Mouse (Mus musculus): ENCODE measurements around the gene Clstn1.

DNA sequence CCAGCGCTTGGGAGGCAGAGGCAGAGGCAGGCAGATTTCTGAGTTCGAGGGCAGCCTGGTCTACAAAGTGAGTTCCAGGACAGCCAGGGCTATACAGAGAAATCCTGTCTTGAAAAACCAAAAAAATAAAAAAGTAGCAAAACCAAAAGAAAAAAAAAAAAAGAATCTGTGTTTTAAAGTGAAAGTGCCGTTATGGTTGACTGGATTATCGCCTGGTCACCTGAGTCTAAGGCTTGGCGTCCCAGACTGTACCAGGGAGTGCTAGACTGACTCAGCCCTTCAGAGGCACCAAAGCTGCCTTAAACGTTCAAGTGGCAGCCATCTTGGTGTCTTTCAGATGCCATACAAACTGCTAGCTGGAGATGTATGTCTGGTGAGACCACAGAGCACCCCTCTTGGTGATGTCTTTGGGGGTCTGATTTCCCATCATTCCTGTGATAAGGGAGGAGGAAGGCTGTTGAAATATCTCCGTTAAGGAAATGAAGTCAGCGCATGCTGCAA, 49.7 kb downstream of the Clstn1 start:
- no peak for TF ChIP-seq CTCF (IDR thresholded peaks at IDR 0.05; ENCODE audit: extremely low read depth, insufficient read depth, low read length)
- TF ChIP-seq POLR2A (IDR thresholded peaks at IDR 0.05; ENCODE audit: extremely low read depth, insufficient read depth, low read length): no peak
